Mouse (Mus musculus) cerebellum, postnatal 36 days (tissue): Measurements from ENCODE around the gene Colq.

ENCODE experiments used
- DNase-seq, 2 experiments: peaks; one replicate each; pipeline ENCODE4 v3.0.0; 2021 to 2022; ENCODE audit warnings: mixed read lengths in 2 of 2

Colq gene

GRCm38 (mm10) chr14:31574903-31575665 lies 16.1 kb downstream of the Colq start:
- no peak for DNase-seq

- DNase-seq, result peak; percentile 11 to 23
Measured at GRCm38 (mm10) chr14:31572561-31573175, 18.5 kb downstream of the Colq start.

- DNase-seq, result no peak
Measured at GRCm38 (mm10) chr14:31571419-31571818, 19.7 kb downstream of the Colq start.

GRCm38 (mm10) chr14:31570131-31570951 lies 20.8 kb downstream of the Colq start:
- no peak for DNase-seq

DNA sequence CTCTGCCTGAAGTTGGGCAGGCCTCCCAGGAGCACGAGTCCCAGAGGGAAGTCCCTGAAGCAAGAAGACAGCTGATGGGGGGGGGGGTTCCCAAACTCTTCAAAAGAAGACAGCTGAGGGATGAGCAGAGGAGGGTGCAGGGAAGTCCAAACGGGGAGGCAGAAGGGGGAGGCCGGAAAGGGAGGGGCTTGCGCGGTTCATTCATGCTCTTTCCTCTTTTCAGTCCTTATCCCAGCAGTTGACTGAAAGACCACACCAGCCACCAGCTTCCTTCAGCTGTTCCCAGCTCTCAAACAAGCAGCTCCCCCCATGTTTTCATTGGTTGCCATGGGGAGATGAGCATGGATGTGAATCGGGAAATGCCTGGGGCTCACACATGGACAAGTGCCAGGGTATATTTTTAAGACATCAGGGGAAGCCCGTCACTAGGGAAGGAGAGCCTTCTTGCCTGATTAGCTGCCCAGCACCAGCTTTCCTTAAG lies 22.0 kb downstream of the Colq start:
- no peak for DNase-seq

DNA sequence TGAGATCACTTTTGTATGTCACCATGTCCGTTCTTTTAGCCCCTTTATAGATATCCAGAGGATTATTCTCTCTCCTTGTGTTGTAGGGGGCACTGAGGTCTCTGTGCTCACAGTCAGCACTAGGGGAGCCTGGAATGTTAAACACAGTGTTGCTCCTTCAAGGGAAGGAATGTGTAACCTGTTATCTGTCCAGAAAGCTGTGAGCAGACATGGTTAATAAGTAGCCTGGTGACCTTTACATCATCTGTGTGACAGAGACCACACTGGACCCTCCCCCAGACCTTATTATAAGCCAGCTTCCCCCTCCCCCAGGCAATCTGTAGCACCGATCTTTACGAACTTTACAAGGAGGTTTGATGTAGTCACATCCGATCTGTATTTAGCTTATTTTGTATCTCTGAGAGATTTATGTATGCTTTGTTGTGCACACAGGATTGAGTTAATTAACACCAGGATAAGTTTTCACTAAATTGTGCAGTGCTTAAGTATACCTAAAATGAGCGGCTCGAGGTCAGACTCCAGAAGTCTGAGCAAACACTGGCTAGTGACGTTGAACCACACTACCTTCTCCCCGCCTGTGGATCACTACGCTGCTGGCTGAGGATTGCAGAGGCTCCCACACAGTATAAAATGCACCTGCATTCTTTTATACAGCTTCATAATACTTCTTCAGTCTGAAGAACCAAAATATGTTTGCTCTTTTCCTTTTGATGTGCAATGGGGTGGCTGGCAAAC lies 25.5 kb downstream of the Colq start:
- DNase-seq, result no peak

DNA sequence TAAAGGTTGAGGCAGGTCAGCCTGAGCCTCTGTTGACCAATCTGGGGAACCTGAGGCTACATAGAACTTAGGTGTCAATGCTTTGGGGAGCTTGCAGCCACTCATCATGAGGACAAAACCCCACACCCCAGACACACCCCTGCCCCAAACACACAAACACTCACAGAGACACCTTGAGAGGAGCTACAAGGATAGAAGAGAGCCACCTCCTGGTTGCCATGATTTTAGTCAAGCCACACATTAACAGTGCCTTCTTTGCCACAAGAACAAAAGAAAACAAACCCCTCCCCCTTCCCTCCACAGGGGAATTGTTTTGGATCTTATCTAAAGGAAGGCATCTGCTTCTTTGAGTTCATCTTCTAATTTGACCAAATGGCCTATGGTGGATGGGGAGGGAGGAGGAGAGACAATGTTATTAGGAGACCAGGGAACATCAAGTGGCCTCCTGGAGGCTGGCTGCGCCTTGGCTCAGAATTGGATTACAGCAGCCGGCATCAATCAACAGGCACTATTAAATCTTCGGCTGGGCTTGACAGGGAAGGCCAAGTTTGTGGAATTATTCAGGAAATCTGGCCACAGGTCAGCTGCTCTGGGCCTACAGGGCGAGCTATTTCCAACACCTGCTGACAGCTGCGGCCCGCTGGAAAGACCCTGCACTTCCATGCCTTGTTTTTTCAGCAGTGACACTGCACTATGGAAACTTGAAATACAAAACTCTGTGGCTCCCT lies 26.5 kb downstream of the Colq start:
- no peak for DNase-seq

- no peak for DNase-seq
Measured at GRCm38 (mm10) chr14:31560886-31561285, 30.3 kb downstream of the Colq start.

- DNase-seq, result no peak
Measured at GRCm38 (mm10) chr14:31559216-31559615, 31.9 kb downstream of the Colq start.

DNA sequence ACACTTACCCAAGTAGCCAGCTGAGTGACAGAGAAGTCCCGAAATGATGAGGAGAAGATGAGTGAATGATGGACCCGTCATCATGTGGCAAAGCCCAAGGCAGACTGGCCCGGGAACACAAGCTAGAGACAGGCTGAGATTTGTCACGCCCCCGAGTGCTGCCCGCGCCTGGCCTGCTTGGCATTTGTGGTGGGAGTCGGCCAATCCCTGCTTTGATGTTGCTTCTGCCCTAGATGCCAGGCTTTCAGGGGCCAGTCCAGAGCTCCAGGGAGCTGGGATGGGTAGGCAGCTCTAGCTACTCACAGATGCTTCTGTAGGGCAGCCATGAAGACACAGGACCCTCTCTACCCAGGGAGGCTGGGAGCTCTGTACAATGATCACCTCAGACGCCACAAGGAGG lies 33.4 kb downstream of the Colq start:
- no peak for DNase-seq

- DNase-seq, result peak; percentile 33 to 42
Measured at GRCm38 (mm10) chr14:31557273-31557672, 33.9 kb downstream of the Colq start.

GRCm38 (mm10) chr14:31556526-31557260 lies 34.5 kb downstream of the Colq start:
- no peak for DNase-seq

DNA sequence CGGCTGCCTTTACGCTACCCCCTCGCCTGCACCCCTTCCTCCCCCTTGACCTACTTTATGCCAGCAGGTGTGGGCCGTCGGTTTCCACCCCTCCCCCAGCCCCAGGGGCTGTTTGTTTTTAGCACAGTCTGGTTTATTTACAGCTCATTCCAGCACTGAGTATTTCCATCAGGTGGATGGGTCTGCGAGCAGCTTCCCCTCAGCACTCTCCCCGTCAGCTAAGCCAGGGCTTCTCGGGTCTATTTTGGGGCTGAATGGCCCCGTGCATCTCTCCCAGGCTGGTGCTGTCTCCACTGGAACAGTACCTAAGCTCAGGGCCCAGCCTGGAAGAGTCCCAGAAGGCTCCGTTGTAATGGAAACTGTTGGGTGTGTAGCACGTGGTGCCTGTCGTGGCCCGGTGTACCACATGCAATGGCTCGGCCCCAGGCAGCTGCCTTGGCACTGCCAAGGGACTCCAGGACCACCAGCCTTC lies 35.1 kb downstream of the Colq start:
- no peak for DNase-seq

GRCm38 (mm10) chr14:31555021-31555420 lies 36.1 kb downstream of the Colq start:
- DNase-seq, result no peak

DNA sequence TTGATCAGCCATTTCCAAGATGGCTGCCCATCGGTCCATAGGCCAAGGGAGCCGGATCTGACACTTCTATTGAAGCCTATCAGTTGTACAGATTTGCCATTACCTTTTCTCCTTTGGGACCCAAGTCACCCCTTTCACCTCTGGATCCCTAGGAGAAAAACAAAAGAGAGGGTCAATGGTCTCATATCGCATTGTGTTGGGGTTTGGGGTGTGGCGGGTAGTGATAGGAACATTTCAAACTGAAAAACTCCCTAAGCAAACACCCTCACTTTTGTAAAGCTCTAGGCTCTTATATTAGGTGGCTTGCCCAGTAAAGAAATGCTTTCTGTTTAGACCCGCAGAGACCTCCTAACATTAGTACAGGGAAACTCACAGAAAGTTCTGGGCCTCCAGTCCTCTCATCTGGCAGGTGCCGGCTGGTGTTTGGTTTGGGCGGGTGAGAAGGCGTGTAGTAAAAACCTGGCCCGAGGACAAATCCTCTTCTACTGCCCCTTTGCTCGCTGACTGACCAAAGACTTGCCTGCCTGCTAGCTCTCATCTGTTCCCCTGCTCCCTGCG lies 47.2 kb downstream of the Colq start:
- no peak for DNase-seq

GRCm38 (mm10) chr14:31537298-31537697 lies 53.8 kb downstream of the Colq start:
- peak; percentile 66 to 69 for DNase-seq

DNA sequence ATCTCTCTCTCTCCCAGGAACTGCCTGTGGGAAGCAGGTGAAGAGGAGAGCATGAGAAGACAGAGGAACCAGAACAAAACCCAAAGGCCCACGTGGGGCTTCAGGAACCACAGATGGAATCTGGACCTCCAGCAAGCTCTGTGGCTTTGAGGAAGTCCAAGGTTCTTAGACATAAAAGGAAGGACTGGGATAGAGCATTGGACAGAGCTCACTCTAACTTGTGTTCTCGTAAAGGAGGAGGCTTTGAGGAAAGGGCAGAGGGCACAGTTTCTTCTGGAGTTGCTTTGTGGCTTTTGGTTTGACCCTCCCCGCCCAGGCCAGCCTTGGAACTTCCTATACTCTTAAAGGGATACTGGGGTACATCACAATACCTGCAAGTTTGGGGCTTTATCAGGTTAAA lies 58.5 kb downstream of the Colq start:
- DNase-seq, result no peak

DNA sequence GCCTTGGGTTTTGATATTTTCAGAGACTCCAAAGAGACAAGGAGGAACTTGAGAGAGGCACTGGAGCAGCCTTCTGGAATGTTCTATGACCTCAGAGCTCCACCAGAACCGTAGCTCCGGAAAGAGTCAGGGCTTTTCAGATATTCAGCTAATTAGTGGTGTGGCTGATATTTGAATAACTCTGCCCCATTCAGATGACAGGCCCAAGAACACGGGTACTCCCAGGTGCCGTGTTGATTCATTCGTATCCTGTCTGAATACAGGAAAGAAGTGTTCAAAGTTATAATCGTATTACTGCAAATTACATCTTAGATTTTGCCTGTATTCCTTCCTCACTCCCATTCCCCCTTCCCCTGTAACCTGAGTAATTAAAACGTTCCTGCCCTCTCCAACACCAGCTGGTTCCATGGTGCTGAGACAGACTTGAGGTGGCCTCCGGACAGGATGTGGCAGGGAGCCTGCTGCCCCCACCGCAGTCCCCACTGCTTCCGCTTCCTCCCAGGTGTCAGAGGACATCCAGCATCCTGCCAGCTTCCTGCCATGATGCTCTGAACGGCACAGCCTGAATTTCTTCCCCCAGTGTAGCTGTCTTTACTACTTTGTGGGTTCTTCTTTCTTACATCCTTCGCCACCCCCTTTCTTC lies 59.5 kb downstream of the Colq start:
- no peak for DNase-seq

DNA sequence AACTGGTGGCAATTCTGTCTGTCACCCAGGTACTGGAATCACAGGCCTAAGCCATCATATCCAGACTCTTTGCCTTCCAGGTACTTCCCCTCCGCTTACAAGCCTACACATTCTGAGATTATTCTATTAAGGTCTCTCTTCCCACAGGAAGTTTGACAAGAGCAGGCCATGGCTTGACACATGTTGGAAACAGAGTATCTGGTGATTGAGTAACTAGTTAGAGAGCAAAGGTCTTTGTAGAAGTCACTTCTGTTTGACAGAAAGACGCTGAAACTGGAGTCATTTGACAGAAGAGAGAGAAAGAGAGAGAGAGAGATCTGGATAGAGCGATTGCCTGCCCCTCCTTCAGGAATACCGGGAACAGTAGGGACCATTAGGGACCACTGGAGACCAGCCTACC lies 60.3 kb downstream of the Colq start:
- DNase-seq, result no peak

GRCm38 (mm10) chr14:31525040-31525810 lies 65.9 kb downstream of the Colq start:
- no peak for DNase-seq
